Mouse (Mus musculus) cerebellum, adult 2 months (tissue): ENCODE measurements around the gene Fam135a.

Experiments used
- CTCF ChIP-seq: fragments of 200-500 bp; IDR thresholded peaks from 2 replicates; pipeline ENCODE4 v1.5.1; 2011; ENCODE audit warnings: low read depth, mild to moderate bottlenecking, control low read depth, low read length, moderate library complexity, borderline replicate concordance; ENCODE audit not compliant: insufficient read depth
- POLR2A ChIP-seq: fragments of 200-500 bp; IDR thresholded peaks from 2 replicates; pipeline ENCODE4 v1.6.1; 2011; ENCODE audit warnings: low read length, control low read depth, borderline replicate concordance; ENCODE audit not compliant: insufficient read depth

GRCm38 (mm10) chr1:23978281-23978680 is 121.9 kb downstream of the Fam135a start:
- no peak for TF ChIP-seq POLR2A
- TF ChIP-seq CTCF, result no peak
